Mouse (Mus musculus): ENCODE data around the gene Ednra.
"Not testable (repeated sequence)": the region's sequence is repeated elsewhere in the genome, so short reads cannot be mapped to it uniquely, and the experiment has no call there.

Gene Ednra

GRCm38 (mm10) chr8:77718933-77719332 is 5.3 kb downstream of the Ednra start:
- no peak for DNase-seq (ENCODE audit: low spot score in 2 of 2)

GRCm38 (mm10) chr8:77717036-77717435 is 7.2 kb downstream of the Ednra start:
- DNase-seq (ENCODE audit: low spot score in 2 of 2), result no peak

GRCm38 (mm10) chr8:77714455-77714854 is 9.8 kb downstream of the Ednra start:
- no peak for DNase-seq (ENCODE audit: low spot score in 2 of 2)

GRCm38 (mm10) chr8:77713688-77714087 is 10.6 kb downstream of the Ednra start:
- DNase-seq (ENCODE audit: low spot score in 2 of 2), result no peak

GRCm38 (mm10) chr8:77704768-77705167 is 19.5 kb downstream of the Ednra start:
- DNase-seq (ENCODE audit: low spot score in 2 of 2), result no peak

GRCm38 (mm10) chr8:77698028-77698427 is 26.2 kb downstream of the Ednra start:
- no peak for DNase-seq (ENCODE audit: low spot score in 2 of 2)

- no peak for DNase-seq (ENCODE audit: low spot score in 2 of 2)
These were observed 28.1 kb downstream of the Ednra start for GRCm38 (mm10) chr8:77696182-77696581.

- no peak for DNase-seq (ENCODE audit: low spot score in 2 of 2)
These were observed 28.7 kb downstream of the Ednra start for GRCm38 (mm10) chr8:77695486-77696058.

GRCm38 (mm10) chr8:77695070-77695469 is 29.2 kb downstream of the Ednra start:
- DNase-seq (ENCODE audit: low spot score in 2 of 2), result no peak

GRCm38 (mm10) chr8:77694588-77694987 is 29.7 kb downstream of the Ednra start:
- no peak for DNase-seq (ENCODE audit: low spot score in 2 of 2)

GRCm38 (mm10) chr8:77689421-77690059 is 34.7 kb downstream of the Ednra start:
- not testable (repeated sequence) for DNase-seq (ENCODE audit: low spot score in 2 of 2)

GRCm38 (mm10) chr8:77688978-77689377 is 35.3 kb downstream of the Ednra start:
- no peak for DNase-seq (ENCODE audit: low spot score in 2 of 2)

GRCm38 (mm10) chr8:77684372-77684771 is 39.9 kb downstream of the Ednra start:
- no peak for DNase-seq (ENCODE audit: low spot score in 2 of 2)

- DNase-seq (ENCODE audit: low spot score in 2 of 2), result no peak
These were observed 40.7 kb downstream of the Ednra start for GRCm38 (mm10) chr8:77683356-77684106.

GRCm38 (mm10) chr8:77682008-77682934 is 42.0 kb downstream of the Ednra start:
- DNase-seq (ENCODE audit: low spot score in 2 of 2), result no peak

- DNase-seq (ENCODE audit: low spot score in 2 of 2), result no peak
These were observed 52.2 kb downstream of the Ednra start for GRCm38 (mm10) chr8:77672036-77672435.

GRCm38 (mm10) chr8:77670612-77671363 is 53.5 kb downstream of the Ednra start:
- DNase-seq (ENCODE audit: low spot score in 2 of 2), result no peak

GRCm38 (mm10) chr8:77667916-77668315 is 56.3 kb downstream of the Ednra start:
- DNase-seq (ENCODE audit: low spot score in 2 of 2), result no peak

- DNase-seq (ENCODE audit: low spot score in 2 of 2), result no peak
These were observed 59.4 kb downstream of the Ednra start for GRCm38 (mm10) chr8:77664901-77665300.

GRCm38 (mm10) chr8:77659534-77660080 is 64.7 kb downstream of the Ednra start:
- DNase-seq (ENCODE audit: low spot score in 2 of 2), result no peak

- DNase-seq (ENCODE audit: low spot score in 2 of 2), result no peak
These were observed 65.9 kb downstream of the Ednra start for GRCm38 (mm10) chr8:77658356-77658755.
